Mouse (Mus musculus) neural tube, embryonic 15.5 days (tissue): ENCODE data around the gene Cog1. TPM values are rescaled to one million over a fixed set of nuclear protein-coding genes. Genes with fewer than 3 reads are reported as not detected.
"Not testable (repeated sequence)": the region's sequence is repeated elsewhere in the genome, so short reads cannot be mapped to it uniquely, and the experiment has no call there.

Source experiments
- ATAC-seq: fragments of 200-750 bp; cut with Nextera tagmentation; 2 replicates; pipeline ENCODE4 v1.8.0; 2017; ENCODE audit warnings: mild to moderate bottlenecking, moderate TSS enrichment, moderate library complexity; ENCODE audit not compliant: low FRiP score
- H3K27ac ChIP-seq: fragments of 300-500 bp; sonication (generic); replicated peaks from 2 replicates; pipeline ENCODE4 v1.5.1; 2015; ENCODE audit warnings: mild to moderate bottlenecking, inconsistent platforms
- H3K27me3 ChIP-seq: fragments of 300-500 bp; sonication (generic); replicated peaks from 2 replicates; pipeline ENCODE4 v1.6.1; 2015; ENCODE audit warnings: inconsistent platforms
- H3K36me3 ChIP-seq: fragments of 300-500 bp; sonication (generic); 2 replicates; pipeline ENCODE4 v1.6.1; 2015; ENCODE audit warnings: inconsistent platforms
- H3K4me1 ChIP-seq: fragments of 300-500 bp; sonication (generic); 2 replicates; pipeline ENCODE4 v1.6.1; 2015; ENCODE audit warnings: inconsistent platforms
- H3K4me2 ChIP-seq: fragments of 300-500 bp; sonication (generic); 2 replicates; pipeline ENCODE4 v1.6.1; 2015; ENCODE audit warnings: inconsistent platforms, mild to moderate bottlenecking, moderate library complexity
- H3K4me3 ChIP-seq: fragments of 300-500 bp; sonication (generic); replicated peaks from 2 replicates; pipeline ENCODE4 v1.5.1; 2015; ENCODE audit warnings: mild to moderate bottlenecking, inconsistent platforms
- H3K9ac ChIP-seq: fragments of 300-500 bp; sonication (generic); replicated peaks from 2 replicates; pipeline ENCODE4 v1.6.1; 2015; ENCODE audit warnings: mild to moderate bottlenecking, inconsistent platforms
- H3K9me3 ChIP-seq: fragments of 300-500 bp; sonication (generic); replicated peaks from 2 replicates; pipeline ENCODE4 v1.6.1; 2016; ENCODE audit warnings: inconsistent platforms
- WGBS: fragments of 180-500 bp; shearing (Covaris S2); methylation state at CpG from one replicate; pipeline ENCODE4 v1.1.7; 2015; ENCODE audit warnings: mixed read lengths; 5-methylcytosine and 5-hydroxymethylcytosine counted together
- polyA plus RNA-seq: library from polyadenylated mRNA; unstranded; fragments of >200 nt; fragmentation: Nextera tagmentation; extraction: Ambion mirVana; gene quantifications from 2 replicates; pipeline ENCODE4 v1.2.1, GENCODE M21; 2015

Cog1 gene
- polyA plus RNA-seq, 1 experiment from 2014 or later: 35.1 TPM

DNA sequence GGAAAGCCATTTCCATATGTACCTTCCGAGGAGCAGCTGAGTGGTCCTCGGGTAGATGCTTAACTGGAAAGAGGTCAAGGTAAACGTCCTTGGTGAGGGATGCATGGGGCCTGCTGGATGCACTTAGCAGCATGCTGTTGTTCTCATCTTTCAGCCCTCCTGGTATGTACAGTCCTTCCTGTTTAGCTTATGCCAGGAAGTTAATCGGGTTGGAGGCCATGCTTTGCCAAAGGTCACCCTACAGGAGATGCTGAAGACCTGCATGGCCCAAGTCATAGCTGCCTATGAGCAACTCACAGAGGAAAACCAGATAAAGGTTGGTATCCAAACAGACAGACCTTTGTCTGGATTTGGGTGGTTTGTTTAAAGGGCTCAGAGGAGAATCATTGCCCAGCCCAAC, 8.3 kb downstream of the Cog1 start:
- ATAC-seq: no peak
- no peaks in the 10 kb centered on the region for H3K27me3 ChIP-seq
- no peak overlapping the region for H3K4me2 ChIP-seq
- no peak overlapping the region for H3K4me3 ChIP-seq
- WGBS: 77% methylated on average over 4 of the region's 4 CpGs
- no peaks in the 10 kb centered on the region for H3K9me3 ChIP-seq
- no peak overlapping the region for H3K9ac ChIP-seq
- no peak overlapping the region for H3K27ac ChIP-seq
- peaks cover 8% of the 10 kb centered on the region for H3K4me1 ChIP-seq
- peaks cover 99% of the 10 kb centered on the region for H3K36me3 ChIP-seq

DNA sequence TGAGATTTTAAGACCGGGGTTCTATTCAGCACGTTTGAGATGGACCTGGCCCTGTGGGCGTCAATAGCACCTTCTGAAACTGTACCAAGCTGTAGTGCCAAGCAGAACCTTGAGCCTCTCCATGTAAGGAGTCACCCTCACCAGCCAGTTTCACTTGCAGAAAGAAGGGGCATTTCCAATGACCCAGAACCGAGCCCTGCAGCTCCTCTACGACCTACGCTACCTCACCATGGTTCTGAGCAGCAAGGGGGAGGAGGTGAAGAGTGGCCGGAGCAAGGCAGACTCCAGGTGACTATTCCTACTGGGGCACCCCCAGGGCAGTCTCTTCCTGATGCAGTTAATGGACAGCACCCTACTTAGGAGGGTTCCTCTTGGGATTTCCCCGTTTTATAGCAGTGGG, 9.3 kb downstream of the Cog1 start:
- H3K4me3 ChIP-seq: no peak overlapping the region
- H3K4me2 ChIP-seq: no peak overlapping the region
- no peak overlapping the region for H3K27ac ChIP-seq
- no peak for ATAC-seq
- no peak overlapping the region for H3K9ac ChIP-seq
- H3K36me3 ChIP-seq: peaks cover 96% of the 10 kb centered on the region
- no peaks in the 10 kb centered on the region for H3K27me3 ChIP-seq
- 93% methylated on average over 8 of the region's 8 CpGs for WGBS
- peaks cover 8% of the 10 kb centered on the region; the same call in 1 of the 2 replicates for H3K4me1 ChIP-seq
- H3K9me3 ChIP-seq: no peaks in the 10 kb centered on the region

DNA sequence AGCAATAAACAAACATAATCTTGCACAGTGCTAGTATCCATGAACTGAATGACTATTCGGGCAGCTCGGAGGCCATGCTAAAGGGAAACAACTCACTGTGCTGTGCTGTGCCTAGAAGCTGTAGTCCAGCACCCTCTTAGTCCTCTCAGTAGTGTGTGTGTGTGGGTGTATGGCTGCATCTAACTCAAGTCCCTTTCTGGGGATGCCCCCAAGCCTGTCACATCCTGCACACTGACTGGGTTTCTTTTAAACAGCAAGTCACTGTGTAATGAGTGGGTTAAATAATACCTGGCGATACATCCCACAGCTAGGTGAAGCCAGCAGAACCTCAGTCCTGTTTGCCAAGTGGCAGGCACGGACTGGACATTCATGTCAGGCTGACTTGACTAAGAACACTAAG, 9.8 kb downstream of the Cog1 start:
- Histone ChIP-seq H3K4me1 (peaks cover 8% of the 10 kb centered on the region; the same call in 1 of the 2 replicates), H3K27ac (no peak overlapping the region), H3K9ac (no peak overlapping the region), H3K4me3 (no peak overlapping the region), H3K36me3 (peaks cover 96% of the 10 kb centered on the region), H3K4me2 (no peak overlapping the region), H3K27me3 (no peaks in the 10 kb centered on the region), H3K9me3 (no peaks in the 10 kb centered on the region)
- ATAC-seq: no peak
- WGBS: 89% methylated on average over 4 of the region's 4 CpGs

DNA sequence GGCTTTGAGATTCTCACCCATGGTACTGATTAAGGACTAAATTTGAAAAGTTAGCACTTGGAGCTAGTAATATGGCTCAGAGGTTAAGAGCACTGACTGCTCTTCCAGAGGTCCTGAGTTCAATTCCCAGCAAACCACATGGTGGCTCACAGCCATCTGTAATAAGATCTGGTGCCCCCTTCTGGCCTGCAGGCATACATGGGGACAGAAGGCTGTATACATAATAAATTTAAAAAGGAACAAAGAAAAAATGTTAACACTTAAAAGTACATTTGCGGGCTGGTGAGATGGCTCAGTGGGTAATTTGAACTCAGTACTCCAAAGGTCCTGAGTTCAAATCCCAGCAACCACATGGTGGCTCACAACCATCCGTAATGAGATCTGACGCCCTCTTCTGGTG, 11.2 kb downstream of the Cog1 start:
- H3K27me3 ChIP-seq, H3K4me3 ChIP-seq, H3K4me2 ChIP-seq, H3K9me3 ChIP-seq, H3K27ac ChIP-seq, ATAC-seq, H3K4me1 ChIP-seq, H3K9ac ChIP-seq: not testable (repeated sequence)
- over 99% methylated on average over 3 of the region's 3 CpGs for WGBS
- H3K36me3 ChIP-seq: peaks cover 91% of the 10 kb centered on the region

DNA sequence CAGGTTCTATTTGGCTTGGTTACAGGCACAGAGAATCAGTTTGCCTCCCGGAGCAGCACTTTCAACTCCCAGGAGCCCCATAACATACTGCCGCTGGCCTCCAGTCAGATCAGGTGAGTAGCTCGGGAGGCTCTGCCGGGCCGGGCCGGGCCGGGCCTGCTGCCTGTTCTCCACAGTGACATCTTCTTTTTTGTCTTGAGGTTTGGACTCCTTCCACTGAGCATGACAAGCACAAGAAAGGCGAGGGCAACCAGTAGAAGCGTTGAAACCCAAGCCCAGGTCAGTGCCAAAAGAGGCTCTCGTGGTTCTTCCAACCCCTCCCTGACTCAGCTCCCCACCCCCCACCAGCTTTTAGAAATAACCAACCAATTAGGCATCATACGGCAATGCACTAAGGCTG, 12.0 kb downstream of the Cog1 start:
- ATAC-seq: no peak
- peaks cover 84% of the 10 kb centered on the region for H3K36me3 ChIP-seq

DNA sequence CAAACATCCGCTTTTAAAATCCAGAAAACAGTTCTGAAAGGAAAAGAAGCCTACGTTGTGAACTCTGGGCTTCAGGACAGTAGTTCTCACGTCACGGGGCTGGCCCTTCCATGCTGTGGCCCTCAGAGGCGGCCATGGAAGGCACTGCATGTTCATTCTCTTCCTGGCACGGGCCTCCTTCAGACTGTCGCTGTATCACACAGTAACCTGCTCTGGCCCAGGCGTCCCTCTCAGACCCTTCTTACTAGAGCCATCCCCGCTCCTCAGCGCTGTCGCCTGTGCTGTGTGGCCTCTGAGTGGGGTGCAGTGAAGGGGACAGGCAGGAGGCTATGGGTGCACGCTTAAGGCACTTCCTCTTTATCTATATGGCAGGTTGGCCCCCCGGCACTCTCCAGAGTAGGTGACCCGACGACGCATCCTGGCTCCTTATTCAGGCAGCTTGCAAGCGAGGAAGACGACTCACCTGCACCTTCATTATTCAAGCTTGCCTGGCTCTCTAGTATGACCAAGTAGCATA, 12.9 kb downstream of the Cog1 start:
- Histone ChIP-seq H3K4me2 (no peak overlapping the region), H3K9ac (no peak overlapping the region), H3K36me3 (peaks cover 74% of the 10 kb centered on the region), H3K27me3 (no peaks in the 10 kb centered on the region), H3K4me1 (peaks cover 4% of the 10 kb centered on the region), H3K27ac (no peak overlapping the region), H3K4me3 (no peak overlapping the region), H3K9me3 (no peaks in the 10 kb centered on the region)
- ATAC-seq: no peak
- 94% methylated on average over 18 of the region's 18 CpGs for WGBS

More for the DNA sequence above, 12.0 kb downstream of the Cog1 start:
- Histone ChIP-seq H3K27ac (no peak overlapping the region), H3K4me2 (no peak overlapping the region), H3K9ac (no peak overlapping the region), H3K27me3 (no peaks in the 10 kb centered on the region), H3K9me3 (no peaks in the 10 kb centered on the region), H3K4me1 (peaks cover 8% of the 10 kb centered on the region; the same call in 1 of the 2 replicates), H3K4me3 (no peak overlapping the region)
- 80% methylated on average over 11 of the region's 11 CpGs for WGBS

DNA sequence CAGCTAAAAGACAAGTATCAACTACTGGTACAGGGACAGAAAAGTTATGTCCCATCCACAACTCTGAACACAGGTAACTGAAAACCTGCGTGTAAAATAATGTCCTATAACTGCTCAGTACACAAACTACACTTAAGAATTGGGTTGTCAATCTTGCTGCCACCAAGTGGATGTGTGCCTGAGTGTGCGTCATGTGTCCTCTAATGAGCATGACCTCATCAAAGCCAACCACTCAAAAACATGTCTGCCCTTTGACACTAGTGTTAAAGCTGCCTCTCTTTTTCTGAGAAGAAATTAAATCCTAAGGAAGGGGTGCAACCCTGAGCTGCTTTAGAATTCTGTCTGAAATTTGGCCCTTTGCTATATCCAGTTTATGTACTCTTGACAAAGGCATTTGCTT, 15.3 kb downstream of the Cog1 start:
- peaks cover 19% of the 10 kb centered on the region for H3K4me1 ChIP-seq
- no peak overlapping the region for H3K27ac ChIP-seq
- no peak overlapping the region for H3K4me3 ChIP-seq
- H3K27me3 ChIP-seq: no peaks in the 10 kb centered on the region
- no peak overlapping the region for H3K9ac ChIP-seq
- H3K36me3 ChIP-seq: peaks cover 58% of the 10 kb centered on the region
- H3K4me2 ChIP-seq: no peak overlapping the region
- H3K9me3 ChIP-seq: no peaks in the 10 kb centered on the region
- 73% methylated on average over 2 of the region's 2 CpGs for WGBS
- ATAC-seq: no peak

DNA sequence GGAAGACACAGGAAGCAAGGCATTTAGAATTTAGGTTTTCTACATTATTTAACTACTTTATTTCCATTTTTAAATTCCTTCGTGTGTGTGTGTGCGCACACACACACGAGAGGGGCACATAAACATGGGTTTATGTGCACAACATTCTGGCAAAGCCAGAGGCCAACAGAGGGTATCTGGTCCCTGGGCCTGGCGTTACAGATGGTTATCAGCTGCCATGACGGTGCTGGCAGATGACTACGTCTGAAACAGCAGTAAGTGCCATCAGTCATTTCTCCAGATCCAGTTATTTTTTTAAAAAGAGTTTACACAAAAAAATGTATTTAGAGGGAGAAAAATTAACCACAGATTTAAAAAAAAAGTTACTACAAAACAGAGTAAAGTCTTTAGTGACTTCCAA, 17.2 kb downstream of the Cog1 start:
- H3K4me2 ChIP-seq: no peak overlapping the region
- H3K9me3 ChIP-seq: no peaks in the 10 kb centered on the region
- H3K27ac ChIP-seq: no peak overlapping the region
- peaks cover 44% of the 10 kb centered on the region for H3K36me3 ChIP-seq
- no peak overlapping the region for H3K4me3 ChIP-seq
- no peaks in the 10 kb centered on the region for H3K27me3 ChIP-seq
- ATAC-seq: no peak
- no peak overlapping the region for H3K9ac ChIP-seq
- H3K4me1 ChIP-seq: peaks cover 19% of the 10 kb centered on the region
- WGBS: 79% methylated on average over 6 of the region's 6 CpGs

DNA sequence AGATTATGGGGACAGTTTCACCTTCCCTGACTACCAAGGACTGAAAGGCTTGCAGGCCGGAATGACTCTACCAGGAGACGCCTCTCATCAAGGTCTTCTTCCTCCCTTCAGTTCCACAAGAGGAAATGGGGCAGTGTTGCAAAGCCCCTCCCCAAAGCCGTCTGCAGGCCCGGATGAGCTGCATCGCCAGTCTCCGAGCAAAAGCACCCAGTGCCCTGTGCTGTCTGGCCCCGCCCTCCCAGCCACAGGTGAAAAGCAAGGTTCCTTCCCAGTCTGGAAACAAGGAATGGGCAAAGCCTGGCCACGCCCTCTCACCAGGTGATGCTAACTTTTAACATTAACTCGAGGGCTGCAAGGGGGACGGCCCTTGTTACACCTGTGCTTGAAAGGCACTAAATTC, 17.7 kb downstream of the Cog1 start:
- H3K4me3 ChIP-seq: no peak overlapping the region
- no peak overlapping the region for H3K4me2 ChIP-seq
- H3K27ac ChIP-seq: no peak overlapping the region
- ATAC-seq: no peak
- H3K4me1 ChIP-seq: peaks cover 19% of the 10 kb centered on the region
- no peak overlapping the region for H3K9ac ChIP-seq
- H3K27me3 ChIP-seq: no peaks in the 10 kb centered on the region
- H3K36me3 ChIP-seq: peaks cover 44% of the 10 kb centered on the region
- H3K9me3 ChIP-seq: no peaks in the 10 kb centered on the region
- WGBS: 60% methylated on average over 10 of the region's 10 CpGs

DNA sequence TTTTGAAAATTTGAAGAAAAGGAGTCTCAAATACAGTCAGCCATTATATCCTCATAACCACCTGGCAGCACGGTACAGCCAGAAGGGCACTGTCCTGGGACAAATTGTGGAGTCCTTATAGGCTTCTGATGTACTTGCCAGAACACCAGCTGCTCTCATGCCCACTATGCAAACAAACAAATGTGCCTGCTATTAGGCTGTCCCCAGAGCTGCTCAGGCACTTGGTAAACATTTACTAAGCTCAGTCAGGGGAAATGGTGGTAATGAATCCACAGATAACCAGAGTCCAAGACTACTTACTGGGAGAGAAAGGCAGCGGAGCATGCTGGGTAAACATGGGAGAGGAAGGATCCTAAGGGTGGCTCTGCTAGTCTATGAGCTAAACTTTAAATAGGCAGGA, 18.2 kb downstream of the Cog1 start:
- 0 out of 2 replicates have a peak overlapping the region, but pooled peaks have one; percentile 20 for H3K27ac ChIP-seq
- WGBS: 47% methylated on average over 2 of the region's 2 CpGs
- ATAC-seq: no peak
- H3K9me3 ChIP-seq: no peaks in the 10 kb centered on the region
- H3K9ac ChIP-seq: no peak overlapping the region
- no peak overlapping the region for H3K4me2 ChIP-seq
- no peaks in the 10 kb centered on the region for H3K27me3 ChIP-seq
- peaks cover 19% of the 10 kb centered on the region for H3K4me1 ChIP-seq
- no peak overlapping the region for H3K4me3 ChIP-seq
- peaks cover 43% of the 10 kb centered on the region for H3K36me3 ChIP-seq

DNA sequence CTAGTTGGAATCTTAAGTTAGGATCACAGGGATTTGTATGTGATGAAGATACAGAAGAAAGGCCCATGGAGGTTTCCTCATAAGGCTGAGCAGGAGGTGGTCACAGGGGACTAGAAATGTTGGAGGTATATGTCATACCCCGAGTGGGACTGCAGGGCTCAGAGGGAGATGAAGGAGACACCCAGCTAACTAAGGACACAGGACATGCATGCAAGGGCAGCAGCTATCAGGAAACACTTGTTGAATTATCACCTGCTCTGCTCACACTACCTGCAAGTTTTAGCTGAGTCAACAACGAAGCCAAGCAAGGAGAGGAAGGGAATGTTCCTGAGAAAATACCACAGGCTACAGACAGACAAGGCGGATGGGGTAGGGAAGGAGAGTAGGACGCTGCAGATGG, 18.7 kb downstream of the Cog1 start:
- Histone ChIP-seq H3K9me3 (no peaks in the 10 kb centered on the region), H3K4me1 (peaks cover 19% of the 10 kb centered on the region), H3K27ac (no peak overlapping the region), H3K9ac (no peak overlapping the region), H3K4me2 (no peak overlapping the region), H3K4me3 (no peak overlapping the region), H3K27me3 (no peaks in the 10 kb centered on the region), H3K36me3 (peaks cover 38% of the 10 kb centered on the region)
- 84% methylated on average over 4 of the region's 4 CpGs for WGBS
- no peak for ATAC-seq

DNA sequence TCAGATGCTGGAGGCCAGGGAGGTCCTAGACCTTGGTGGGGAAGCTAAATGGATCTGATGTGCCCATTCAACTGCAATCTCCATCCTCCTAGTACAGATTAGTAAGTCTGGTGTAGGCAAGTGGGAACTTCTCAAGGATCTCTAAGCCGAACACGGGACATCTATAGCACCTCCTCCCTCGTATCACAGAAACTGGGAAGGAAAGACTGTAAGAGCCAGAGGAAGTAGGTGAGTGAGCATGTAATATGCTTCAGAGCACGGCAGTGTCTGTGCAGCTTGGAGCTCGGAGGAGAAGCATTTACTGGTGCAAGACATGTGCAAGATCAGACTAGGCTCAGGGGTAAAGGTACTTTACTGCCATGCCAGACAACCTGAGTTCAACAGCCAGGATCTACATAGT, 19.9 kb downstream of the Cog1 start:
- Histone ChIP-seq H3K4me1 (peaks cover 19% of the 10 kb centered on the region), H3K4me2 (no peak overlapping the region), H3K9ac (no peak overlapping the region), H3K27me3 (no peaks in the 10 kb centered on the region), H3K9me3 (no peaks in the 10 kb centered on the region), H3K36me3 (peaks cover 37% of the 10 kb centered on the region), H3K27ac (no peak overlapping the region), H3K4me3 (no peak overlapping the region)
- WGBS: 88% methylated on average over 5 of the region's 5 CpGs
- no peak for ATAC-seq

DNA sequence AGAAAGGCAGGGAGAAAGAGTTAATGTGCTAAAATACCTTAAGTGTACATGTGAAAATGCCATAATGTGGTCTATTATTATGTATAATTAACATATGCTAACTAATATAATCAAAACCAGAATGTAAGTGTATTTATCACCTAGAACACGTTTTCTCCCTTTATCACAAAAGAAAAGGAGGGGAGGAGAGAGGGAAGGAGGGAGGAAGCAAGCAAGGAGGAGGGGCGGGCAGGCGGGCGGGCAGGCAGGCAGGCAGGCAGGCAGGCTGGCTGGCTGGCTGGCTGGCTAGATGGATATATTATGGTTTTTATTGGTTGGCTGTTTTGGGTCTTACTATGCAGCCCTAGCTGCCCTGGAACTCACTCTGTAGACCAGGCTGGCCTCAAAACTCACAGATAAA, 20.7 kb downstream of the Cog1 start:
- no peak for ATAC-seq
- no peak overlapping the region for H3K4me2 ChIP-seq
- no peak overlapping the region for H3K27ac ChIP-seq
- H3K36me3 ChIP-seq: peaks cover 32% of the 10 kb centered on the region
- H3K4me3 ChIP-seq: no peak overlapping the region
- H3K4me1 ChIP-seq: peaks cover 19% of the 10 kb centered on the region
- no peaks in the 10 kb centered on the region for H3K27me3 ChIP-seq
- WGBS: 77% methylated on average over 4 of the region's 4 CpGs
- H3K9ac ChIP-seq: no peak overlapping the region
- H3K9me3 ChIP-seq: no peaks in the 10 kb centered on the region
